Comparison of ENCODE assay signal across 24 mouse cellular contexts in the genomic region with DNA sequence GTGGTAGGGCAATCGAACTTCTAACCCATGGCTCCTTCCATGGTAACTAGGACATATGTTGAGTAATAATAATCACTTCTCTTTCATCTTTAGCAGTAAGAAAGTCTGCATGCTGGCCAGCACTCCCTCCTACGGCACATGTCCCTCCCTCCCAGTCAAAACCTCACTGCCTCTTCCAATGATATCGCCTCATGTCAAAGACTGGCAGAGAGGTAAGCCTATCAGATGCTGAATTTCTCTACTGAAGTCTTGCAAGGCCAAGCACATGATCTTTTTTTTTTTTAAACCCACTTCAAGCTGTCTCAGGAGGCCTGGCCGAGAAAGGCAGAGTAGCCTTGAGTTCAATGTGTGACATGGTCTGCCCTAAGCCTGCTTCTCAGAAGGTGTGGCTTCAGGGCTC.
DNase-seq lines count a peak whose midpoint lies in the region; ATAC-seq and TF ChIP-seq lines count a peak whose summit lies in the region.
"Had no signal": no experiment of that assay in that cellular context is flagged by ENCODE, and none has a peak within 500 bp of the region (broad histone marks: within the 10 kb centered on the region; RNA-seq: fewer than 3 reads in every experiment).

No protein-coding gene starts in this region.

- no peaks in the 10 kb centered on the region for H3K27me3 ChIP-seq in hindbrain, embryonic 11.5 days (ENCODE audit: control insufficient read depth, insufficient read depth, low read length)
- no peaks in the 10 kb centered on the region for H3K27me3 ChIP-seq in hindbrain, postnatal 0 days (ENCODE audit: insufficient read depth, low read length)
- H3K27me3 ChIP-seq in midbrain, embryonic 14.5 days (ENCODE audit: control insufficient read depth, insufficient read depth, low read length), result no peaks in the 10 kb centered on the region
- no peaks in the 10 kb centered on the region for H3K27me3 ChIP-seq in midbrain, embryonic 16.5 days (ENCODE audit: control insufficient read depth, insufficient read depth, low read depth, low read length)
- H3K27me3 ChIP-seq in hindbrain, embryonic 16.5 days (replicated peaks; ENCODE audit: control insufficient read depth, insufficient read depth, low read length), result no peaks in the 10 kb centered on the region
- H3K27me3 ChIP-seq: embryonic facial prominence, embryonic 13.5 days; heart, embryonic 13.5 days; intestine, embryonic 15.5 days; limb, embryonic 13.5 days had no signal

- peak overlapping the region; percentile 2; the same call in 1 of the 2 replicates for H3K27ac ChIP-seq in hindbrain, embryonic 11.5 days (ENCODE audit: low read depth, low read length)
- H3K27ac ChIP-seq in hindbrain, postnatal 0 days, result no peak overlapping the region
- no peak overlapping the region for H3K27ac ChIP-seq in midbrain, embryonic 14.5 days (replicated peaks; ENCODE audit: low read depth, low read length)
- no peak overlapping the region for H3K27ac ChIP-seq in midbrain, embryonic 16.5 days (ENCODE audit: low read length)
- H3K27ac ChIP-seq in hindbrain, embryonic 16.5 days (ENCODE audit: low read depth, low read length), result no peak overlapping the region
- H3K27ac ChIP-seq: embryonic facial prominence, embryonic 13.5 days; heart, embryonic 13.5 days; intestine, embryonic 15.5 days; kidney, postnatal 0 days; limb, embryonic 13.5 days; liver, embryonic 13.5 days; macrophage had no signal

- no peak overlapping the region for H3K4me3 ChIP-seq in hindbrain, embryonic 11.5 days (ENCODE audit: low read depth, low read length)
- no peak overlapping the region for H3K4me3 ChIP-seq in hindbrain, postnatal 0 days (ENCODE audit: low read length)
- H3K4me3 ChIP-seq in midbrain, embryonic 14.5 days (replicated peaks; ENCODE audit: low read depth, low read length), result no peak overlapping the region
- H3K4me3 ChIP-seq in midbrain, embryonic 16.5 days (ENCODE audit: low read depth, low read length), result no peak overlapping the region
- H3K4me3 ChIP-seq in hindbrain, embryonic 16.5 days (ENCODE audit: low read length), result no peak overlapping the region
- H3K4me3 ChIP-seq: embryonic facial prominence, embryonic 13.5 days; heart, embryonic 13.5 days; intestine, embryonic 15.5 days; limb, embryonic 13.5 days; liver, embryonic 13.5 days had no signal

- ATAC-seq in hindbrain, embryonic 11.5 days (ENCODE audit: low FRiP score), result no peak
- no peak for ATAC-seq in hindbrain, postnatal 0 days
- ATAC-seq in midbrain, embryonic 14.5 days (ENCODE audit: low FRiP score, low TSS enrichment), result no peak
- no peak for ATAC-seq in midbrain, embryonic 16.5 days
- ATAC-seq in hindbrain, embryonic 16.5 days, result peak; percentile 55
- ATAC-seq: forebrain, embryonic 16.5 days; intestine, embryonic 15.5 days; lung, postnatal 0 days had no signal

- 82% methylated on average over 4 of the region's 4 CpGs for WGBS in hindbrain, embryonic 11.5 days
- WGBS in hindbrain, postnatal 0 days, result 87% methylated on average over 4 of the region's 4 CpGs
- 84% methylated on average over 4 of the region's 4 CpGs for WGBS in midbrain, embryonic 14.5 days
- 85% methylated on average over 4 of the region's 4 CpGs for WGBS in midbrain, embryonic 16.5 days
- WGBS in hindbrain, embryonic 16.5 days, result 81% methylated on average over 4 of the region's 4 CpGs

- TF ChIP-seq CTCF in hindbrain, postnatal 0 days (IDR thresholded peaks at IDR 0.05; ENCODE audit: low read depth), result no peak

- H3K36me3 ChIP-seq in hindbrain, embryonic 11.5 days (ENCODE audit: control insufficient read depth, insufficient read depth, low read length), result no peaks in the 10 kb centered on the region
- no peaks in the 10 kb centered on the region for H3K36me3 ChIP-seq in hindbrain, postnatal 0 days (ENCODE audit: insufficient read depth, low read length)
- H3K36me3 ChIP-seq in midbrain, embryonic 14.5 days (ENCODE audit: control insufficient read depth, insufficient read depth, low read length), result no peaks in the 10 kb centered on the region
- no peaks in the 10 kb centered on the region for H3K36me3 ChIP-seq in midbrain, embryonic 16.5 days (ENCODE audit: control insufficient read depth, insufficient read depth, low read length)
- no peaks in the 10 kb centered on the region for H3K36me3 ChIP-seq in hindbrain, embryonic 16.5 days (ENCODE audit: control insufficient read depth, insufficient read depth, low read length)
- H3K36me3 ChIP-seq: embryonic facial prominence, embryonic 13.5 days; heart, embryonic 13.5 days; intestine, embryonic 15.5 days; limb, embryonic 13.5 days; liver, embryonic 13.5 days had no signal

- H3K9ac ChIP-seq in hindbrain, embryonic 11.5 days (ENCODE audit: low read depth, low read length), result no peak overlapping the region
- no peak overlapping the region for H3K9ac ChIP-seq in hindbrain, postnatal 0 days (replicated peaks; ENCODE audit: low read length)
- no peak overlapping the region for H3K9ac ChIP-seq in midbrain, embryonic 14.5 days (replicated peaks; ENCODE audit: low read length)
- H3K9ac ChIP-seq in midbrain, embryonic 16.5 days (ENCODE audit: low read depth, low read length), result no peak overlapping the region
- H3K9ac ChIP-seq in hindbrain, embryonic 16.5 days (ENCODE audit: low read depth, low read length), result no peak overlapping the region
- H3K9ac ChIP-seq: embryonic facial prominence, embryonic 13.5 days; heart, embryonic 13.5 days; intestine, embryonic 15.5 days; limb, embryonic 13.5 days; liver, embryonic 13.5 days had no signal

- no peak overlapping the region for H3K4me2 ChIP-seq in hindbrain, embryonic 11.5 days (replicated peaks; ENCODE audit: low read depth, low read length)
- no peak overlapping the region for H3K4me2 ChIP-seq in hindbrain, postnatal 0 days (ENCODE audit: low read depth, low read length)
- H3K4me2 ChIP-seq in midbrain, embryonic 14.5 days (ENCODE audit: low read length), result no peak overlapping the region
- no peak overlapping the region for H3K4me2 ChIP-seq in midbrain, embryonic 16.5 days (ENCODE audit: low read length)
- no peak overlapping the region for H3K4me2 ChIP-seq in hindbrain, embryonic 16.5 days (ENCODE audit: low read length)
- H3K4me2 ChIP-seq: embryonic facial prominence, embryonic 13.5 days; heart, embryonic 13.5 days; intestine, embryonic 15.5 days; limb, embryonic 13.5 days; liver, embryonic 13.5 days had no signal

- DNase-seq in hindbrain, embryonic 11.5 days (ENCODE audit: low spot score), result no peak
- no peak for DNase-seq in hindbrain, postnatal 0 days (ENCODE audit: low spot score)
- peak; percentile 30 for DNase-seq in midbrain, embryonic 14.5 days
- DNase-seq in MN1 (ENCODE audit: low spot score), result peak; percentile 98
- DNase-seq in urinary bladder, postnatal 10 days (ENCODE audit: low spot score), result no peak
- DNase-seq: cerebellum, adult 11-12 months; cerebellum, postnatal 10 days; heart, postnatal 10 days; kidney, adult 2 months; kidney, postnatal 4 days; liver, embryonic 13.5 days; lung, adult 18-20 months; thymus, adult 2 months; thymus, postnatal 36 days had no signal

- no peaks in the 10 kb centered on the region for H3K9me3 ChIP-seq in hindbrain, embryonic 11.5 days (ENCODE audit: control insufficient read depth, low read length)
- no peaks in the 10 kb centered on the region for H3K9me3 ChIP-seq in hindbrain, postnatal 0 days (ENCODE audit: low read length)
- no peaks in the 10 kb centered on the region for H3K9me3 ChIP-seq in midbrain, embryonic 14.5 days (ENCODE audit: control insufficient read depth, low read length)
- H3K9me3 ChIP-seq in midbrain, embryonic 16.5 days (replicated peaks; ENCODE audit: control insufficient read depth, low read length, poor library complexity, severe bottlenecking), result no peaks in the 10 kb centered on the region
- H3K9me3 ChIP-seq in hindbrain, embryonic 16.5 days (ENCODE audit: control insufficient read depth, low read length), result no peaks in the 10 kb centered on the region
- H3K9me3 ChIP-seq: embryonic facial prominence, embryonic 13.5 days; heart, embryonic 13.5 days; intestine, embryonic 15.5 days; limb, embryonic 13.5 days; liver, embryonic 13.5 days had no signal

- H3K4me1 ChIP-seq in hindbrain, embryonic 11.5 days (replicated peaks; ENCODE audit: control insufficient read depth, insufficient read depth, low read length), result no peaks in the 10 kb centered on the region; the same call in 1 of the 2 replicates
- H3K4me1 ChIP-seq in hindbrain, postnatal 0 days (ENCODE audit: insufficient read depth, low read length), result peaks cover 4% of the 10 kb centered on the region; the same call in 1 of the 2 replicates
- peaks cover 19% of the 10 kb centered on the region for H3K4me1 ChIP-seq in midbrain, embryonic 14.5 days (ENCODE audit: control insufficient read depth, insufficient read depth, low read length)
- H3K4me1 ChIP-seq in midbrain, embryonic 16.5 days (ENCODE audit: control insufficient read depth, insufficient read depth, low read length), result peaks cover 20% of the 10 kb centered on the region
- peaks cover 13% of the 10 kb centered on the region for H3K4me1 ChIP-seq in hindbrain, embryonic 16.5 days (ENCODE audit: control insufficient read depth, insufficient read depth, low read depth, low read length)
- H3K4me1 ChIP-seq: intestine, embryonic 15.5 days had no signal

Comparison
In these comparisons a context has a peak if more than half of its experiments do, and no peak if none do; other contexts are left out.
1. DNase-seq: peak in midbrain, embryonic 14.5 days (single experiment) and MN1 (single experiment); none in hindbrain, embryonic 11.5 days (single experiment), hindbrain, postnatal 0 days (single experiment) and urinary bladder, postnatal 10 days (single experiment).